Mouse (Mus musculus) myocyte (in vitro differentiated cells): ENCODE data around the gene Tm7sf3. TPM values are rescaled to one million over a fixed set of nuclear protein-coding genes. Genes with fewer than 3 reads are reported as not detected.

Experiments used
- H3K27me3 ChIP-seq: one replicate; pipeline ENCODE4 v1.6.1; 2011; ENCODE audit not compliant: control insufficient read depth, insufficient read depth, insufficient read length
- H3K36me3 ChIP-seq: one replicate; pipeline ENCODE4 v1.6.1; 2011; ENCODE audit not compliant: control insufficient read depth, insufficient read depth
- H3K4me2 ChIP-seq: one replicate; pipeline ENCODE4 v1.6.1; 2011; ENCODE audit warnings: low read depth, control low read depth
- H3K4me3 ChIP-seq: one replicate; pipeline ENCODE4 v1.5.1; 2011; ENCODE audit warnings: mild to moderate bottlenecking, control low read depth, moderate library complexity
- H3K79me2 ChIP-seq: one replicate; pipeline ENCODE4 v1.6.1; 2011; ENCODE audit not compliant: control insufficient read depth, insufficient read depth
- H3ac ChIP-seq: one replicate; pipeline ENCODE4 v1.6.1; 2011; ENCODE audit not compliant: control insufficient read depth, insufficient read length
- CEBPB ChIP-seq: IDR thresholded peaks from 2 replicates; pipeline ENCODE4 v1.6.1; 2011; ENCODE audit warnings: mild to moderate bottlenecking, moderate library complexity; ENCODE audit not compliant: poor library complexity, insufficient read depth, severe bottlenecking
- E2F4 ChIP-seq: IDR thresholded peaks from one replicate; pipeline ENCODE4 v1.6.1; 2011; ENCODE audit warnings: mild to moderate bottlenecking, control low read depth, moderate library complexity; ENCODE audit not compliant: insufficient read depth
- MAX ChIP-seq: IDR thresholded peaks from one replicate; pipeline ENCODE4 v1.6.1; 2011; ENCODE audit warnings: low read depth, mild to moderate bottlenecking, control low read depth
- MYOD1 ChIP-seq, 3 experiments: IDR thresholded peaks; one replicate each; pipeline ENCODE4 v1.6.1; 2011; ENCODE audit warnings: control low read depth in 2 of 3, low read depth in 2 of 3, mild to moderate bottlenecking in 2 of 3, moderate library complexity in 1 of 3; ENCODE audit not compliant: insufficient read length in 2 of 3, control insufficient read depth in 1 of 3
- MYOG ChIP-seq, 3 experiments: IDR thresholded peaks; one replicate each; pipeline ENCODE4 v1.6.1; 2011; ENCODE audit warnings: control low read depth in 2 of 3, low read depth in 2 of 3, mild to moderate bottlenecking in 2 of 3; ENCODE audit not compliant: insufficient read length in 2 of 3, control insufficient read depth in 1 of 3, insufficient read depth in 1 of 3
- POLR2A ChIP-seq: IDR thresholded peaks from one replicate; pipeline ENCODE4 v1.6.1; 2011; ENCODE audit warnings: low read depth, mild to moderate bottlenecking, control low read depth, moderate library complexity; ENCODE audit not compliant: insufficient read length
- POLR2AphosphoS2 ChIP-seq: IDR thresholded peaks from one replicate; pipeline ENCODE4 v1.6.1; 2011; ENCODE audit warnings: low read depth, control low read depth; ENCODE audit not compliant: insufficient read length
- REST ChIP-seq: IDR thresholded peaks from one replicate; pipeline ENCODE4 v1.6.1; 2011; ENCODE audit warnings: mild to moderate bottlenecking, control low read depth, moderate library complexity; ENCODE audit not compliant: insufficient read depth, insufficient read length
- SRF ChIP-seq: IDR thresholded peaks from one replicate; pipeline ENCODE4 v1.6.1; 2011; ENCODE audit warnings: low read depth; ENCODE audit not compliant: control insufficient read depth, insufficient read length
- TCF12 ChIP-seq: IDR thresholded peaks from one replicate; pipeline ENCODE4 v1.6.1; 2011; ENCODE audit warnings: mild to moderate bottlenecking, control low read depth; ENCODE audit not compliant: poor library complexity, insufficient read depth, severe bottlenecking
- TCF3 ChIP-seq: IDR thresholded peaks from one replicate; pipeline ENCODE4 v1.6.1; 2011; ENCODE audit warnings: low read depth, control low read depth; ENCODE audit not compliant: insufficient read length
- USF1 ChIP-seq: IDR thresholded peaks from one replicate; pipeline ENCODE4 v1.6.1; 2011; ENCODE audit warnings: low read depth, mild to moderate bottlenecking, control low read depth, moderate library complexity
- polyA plus RNA-seq: library from polyadenylated mRNA; unstranded; fragments of >200 nt; fragmentation: generic; extraction: Trizol; gene quantifications from one replicate; pipeline ENCODE4 v1.2.1, GENCODE M21; 2012; ENCODE audit warnings: missing spikeins

Gene Tm7sf3
- polyA plus RNA-seq, 1 experiment: 9.3 TPM

- TF ChIP-seq MAX: no peak
- no peak for TF ChIP-seq MYOG (IDR thresholded peaks at IDR 0.05; ENCODE audit: control insufficient read depth in 1 of 3, insufficient read depth in 1 of 3, insufficient read length in 2 of 3, low read depth in 2 of 3)
- peak; percentile 55 for TF ChIP-seq USF1
- TF ChIP-seq TCF12: no peak
- H3K36me3 ChIP-seq: no peaks in the 10 kb centered on the region
- peak overlapping the region; percentile 32 for H3K4me3 ChIP-seq
- peak overlapping the region; percentile 6 for H3ac ChIP-seq
- no peaks in the 10 kb centered on the region for H3K79me2 ChIP-seq
- H3K4me2 ChIP-seq: peak overlapping the region; percentile 69
- no peaks in the 10 kb centered on the region for H3K27me3 ChIP-seq
These were observed 9.0 kb downstream of the Tm7sf3 start for GRCm38 (mm10) chr6:146633629-146634014.

- no peaks in the 10 kb centered on the region for H3K36me3 ChIP-seq
- H3K4me2 ChIP-seq: peak overlapping the region; percentile 69
- H3K79me2 ChIP-seq: no peaks in the 10 kb centered on the region
- TF ChIP-seq POLR2AphosphoS2 (no peak), TCF3 (no peak), TCF12 (no peak), MYOD1 (IDR thresholded peaks at IDR 0.05; ENCODE audit: control insufficient read depth in 1 of 3, insufficient read length in 2 of 3, low read depth in 2 of 3) (no peak), MYOG (IDR thresholded peaks at IDR 0.05; ENCODE audit: control insufficient read depth in 1 of 3, insufficient read depth in 1 of 3, insufficient read length in 2 of 3, low read depth in 2 of 3) (no peak), USF1 (no peak), E2F4 (no peak), MAX (no peak), POLR2A (no peak)
- no peaks in the 10 kb centered on the region for H3K27me3 ChIP-seq
- no peak overlapping the region for H3ac ChIP-seq
- peak overlapping the region; percentile 32 for H3K4me3 ChIP-seq
These were observed 9.5 kb downstream of the Tm7sf3 start for GRCm38 (mm10) chr6:146633097-146633496.

GRCm38 (mm10) chr6:146632403-146632802 lies 10.2 kb downstream of the Tm7sf3 start:
- no peak overlapping the region for H3K4me3 ChIP-seq
- no peak overlapping the region for H3K4me2 ChIP-seq
- TF ChIP-seq MAX (no peak), SRF (no peak)
- no peaks in the 10 kb centered on the region for H3K27me3 ChIP-seq
- no peaks in the 10 kb centered on the region for H3K79me2 ChIP-seq
- no peaks in the 10 kb centered on the region for H3K36me3 ChIP-seq
- no peak overlapping the region for H3ac ChIP-seq

GRCm38 (mm10) chr6:146631847-146632246 lies 10.8 kb downstream of the Tm7sf3 start:
- no peaks in the 10 kb centered on the region for H3K27me3 ChIP-seq
- TF ChIP-seq MYOG (IDR thresholded peaks at IDR 0.05; ENCODE audit: control insufficient read depth in 1 of 3, insufficient read depth in 1 of 3, insufficient read length in 2 of 3, low read depth in 2 of 3): no peak
- TF ChIP-seq POLR2AphosphoS2: no peak
- TF ChIP-seq CEBPB: no peak
- no peak for TF ChIP-seq REST
- no peak for TF ChIP-seq E2F4
- no peak for TF ChIP-seq MAX
- no peak for TF ChIP-seq POLR2A
- TF ChIP-seq SRF: no peak
- no peak for TF ChIP-seq USF1
- TF ChIP-seq MYOD1 (IDR thresholded peaks at IDR 0.05; ENCODE audit: control insufficient read depth in 1 of 3, insufficient read length in 2 of 3, low read depth in 2 of 3): no peak
- no peak for TF ChIP-seq TCF3
- no peak for TF ChIP-seq TCF12
- no peaks in the 10 kb centered on the region for H3K79me2 ChIP-seq
- H3K4me3 ChIP-seq: no peak overlapping the region
- no peak overlapping the region for H3ac ChIP-seq
- no peak overlapping the region for H3K4me2 ChIP-seq
- no peaks in the 10 kb centered on the region for H3K36me3 ChIP-seq

- Histone ChIP-seq H3K4me2 (no peak overlapping the region), H3K4me3 (no peak overlapping the region), H3K36me3 (no peaks in the 10 kb centered on the region), H3K27me3 (no peaks in the 10 kb centered on the region), H3ac (no peak overlapping the region), H3K79me2 (no peaks in the 10 kb centered on the region)
- TF ChIP-seq TCF12 (no peak), MYOG (IDR thresholded peaks at IDR 0.05; ENCODE audit: control insufficient read depth in 1 of 3, insufficient read depth in 1 of 3, insufficient read length in 2 of 3, low read depth in 2 of 3) (no peak), CEBPB (no peak), REST (no peak), TCF3 (no peak), POLR2A (no peak), MAX (no peak), E2F4 (no peak), POLR2AphosphoS2 (no peak), USF1 (no peak)
These were observed 11.7 kb downstream of the Tm7sf3 start for GRCm38 (mm10) chr6:146630961-146631360.
